Mouse (Mus musculus): Measurements from ENCODE around the gene Krt6a.

DNA sequence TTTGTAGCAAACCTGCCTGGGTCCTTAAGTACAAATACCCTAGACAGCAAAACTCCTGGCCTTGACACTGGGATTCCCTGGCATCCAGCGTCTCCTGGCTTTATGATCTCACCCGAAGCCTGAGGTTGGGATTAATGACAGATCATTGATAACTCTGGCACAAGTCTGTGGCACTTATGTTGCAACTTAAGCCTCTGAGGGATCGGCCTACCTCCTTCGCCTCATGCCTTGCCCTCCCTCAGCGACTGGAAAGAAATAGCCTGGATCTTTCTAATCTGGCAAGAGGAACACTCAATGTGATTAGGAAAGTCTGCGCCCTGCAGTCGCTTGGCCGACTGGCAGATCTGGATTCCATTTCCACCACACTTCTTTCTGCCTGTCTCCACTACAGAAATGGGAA lies 5.8 kb upstream of the Krt6a start:
- TF ChIP-seq TCF12 (IDR thresholded peaks at IDR 0.05; ENCODE audit: insufficient read depth, poor library complexity, severe bottlenecking) (no peak), POLR2A (IDR thresholded peaks at IDR 0.05; ENCODE audit: insufficient read length, low read depth) (no peak), TCF3 (IDR thresholded peaks at IDR 0.05; ENCODE audit: insufficient read length, low read depth) (no peak), MYOG (IDR thresholded peaks at IDR 0.05; ENCODE audit: control insufficient read depth in 1 of 3, insufficient read depth in 1 of 3, insufficient read length in 2 of 3, low read depth in 2 of 3) (no peak), POLR2AphosphoS2 (IDR thresholded peaks at IDR 0.05; ENCODE audit: insufficient read length, low read depth) (no peak), E2F4 (IDR thresholded peaks at IDR 0.05; ENCODE audit: insufficient read depth) (no peak), USF1 (IDR thresholded peaks at IDR 0.05; ENCODE audit: low read depth) (no peak), MYOD1 (IDR thresholded peaks at IDR 0.05; ENCODE audit: control insufficient read depth in 1 of 3, insufficient read length in 2 of 3, low read depth in 2 of 3) (no peak), MAX (IDR thresholded peaks at IDR 0.05; ENCODE audit: low read depth) (no peak)
